Mouse (Mus musculus): Measurements from ENCODE around the gene Arxes2. TPM values are rescaled to one million over a fixed set of nuclear protein-coding genes. Genes with fewer than 3 reads are reported as not detected.
A peak's percentile ranks its signal among the peaks of the same experiment; 100 is the strongest.
"Not testable (repeated sequence)": the region's sequence is repeated elsewhere in the genome, so short reads cannot be mapped to it uniquely, and the experiment has no call there.

Arxes2 gene
- 57.4 and 57.8 TPM in 2 replicates for polyA plus RNA-seq (2015; fragmentation: Nextera tagmentation; extraction: Ambion mirVana)

DNA sequence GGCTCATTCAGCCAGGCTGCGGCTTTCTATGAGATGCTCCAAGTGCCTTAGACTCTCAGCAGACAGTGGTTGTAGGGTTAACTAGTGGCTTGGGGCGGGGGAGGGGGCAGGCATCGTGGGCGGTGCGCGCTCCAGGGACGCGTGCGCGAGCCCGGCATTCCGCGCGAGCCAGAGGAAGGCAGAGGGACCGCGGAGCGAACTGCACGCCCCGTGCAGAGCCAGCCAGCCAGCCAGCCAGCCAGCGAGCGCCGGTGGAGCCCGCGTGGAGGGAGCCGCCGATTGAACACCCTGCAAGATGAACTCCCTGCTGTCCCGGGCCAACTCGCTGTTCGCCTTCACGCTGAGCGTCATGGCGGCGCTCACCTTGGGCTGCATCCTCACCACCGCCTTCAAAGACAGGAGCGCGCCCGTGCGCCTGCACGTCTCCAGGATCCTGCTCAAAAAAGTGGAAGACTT is at the start of gene Arxes2:
Gene Arxes2, plus strand, starts transcription at position 161 of the 456 bp plus-strand sequence.
- H3K4me2 ChIP-seq = peak within 1 kb of the TSS; percentile 38
- ATAC-seq (ENCODE audit: borderline replicate concordance, extremely low read depth, low FRiP score, low TSS enrichment) = peak; percentile 92
- H3K9ac ChIP-seq, H3K27ac ChIP-seq, H3K27me3 ChIP-seq, H3K4me1 ChIP-seq, H3K36me3 ChIP-seq, H3K9me3 ChIP-seq: not testable (repeated sequence)
- H3K4me3 ChIP-seq = peak within 1 kb of the TSS; percentile 26
- 11% methylated on average over 5 of the region's 39 CpGs for WGBS

- Histone ChIP-seq H3K36me3 (no peaks in the 10 kb centered on the region), H3K4me3 (no peak overlapping the region), H3K9ac (no peak overlapping the region), H3K27ac (no peak overlapping the region), H3K27me3 (no peaks in the 10 kb centered on the region), H3K9me3 (no peaks in the 10 kb centered on the region), H3K4me1 (no peaks in the 10 kb centered on the region), H3K4me2 (no peak overlapping the region)
- 75% methylated on average over 1 of the region's 1 CpGs for WGBS
- ATAC-seq (ENCODE audit: borderline replicate concordance, extremely low read depth, low FRiP score, low TSS enrichment) = no peak
These were observed 44.8 kb upstream of the Arxes2 start for GRCm38 (mm10) chrX:135948699-135949437.

DNA sequence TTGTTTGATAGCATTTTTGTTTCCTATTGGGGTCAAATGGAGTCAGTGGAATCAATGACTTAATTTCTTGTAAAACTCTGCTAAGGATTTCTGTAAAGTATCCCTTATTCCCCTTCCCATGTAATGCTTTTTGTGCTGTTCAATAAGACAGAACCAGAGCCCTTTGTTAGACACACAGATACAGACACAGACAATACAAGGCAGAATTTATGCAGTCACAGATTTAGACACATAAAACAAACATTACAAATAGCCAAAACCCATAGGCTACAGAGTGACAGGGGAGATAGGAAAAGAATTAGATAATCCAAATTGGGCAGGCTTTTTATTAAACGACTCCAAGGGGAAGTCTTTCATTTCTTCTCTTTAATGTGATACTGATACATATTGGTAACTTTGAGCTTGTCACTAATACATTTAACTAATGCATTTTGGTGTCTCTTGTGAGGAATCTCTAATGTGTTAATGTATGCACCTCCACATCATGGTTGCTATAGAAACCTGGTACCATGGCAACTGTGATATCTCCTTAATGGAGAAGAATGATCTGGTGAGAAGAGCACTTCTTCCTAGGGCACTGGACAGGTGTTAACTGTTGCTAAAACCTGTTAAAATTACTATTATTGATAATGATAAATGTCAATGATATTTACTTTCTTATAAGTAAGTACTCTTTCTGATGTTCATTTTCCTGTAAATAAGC is 36.5 kb upstream of the Arxes2 start:
- H3K27me3 ChIP-seq = no peaks in the 10 kb centered on the region
- ATAC-seq (ENCODE audit: borderline replicate concordance, extremely low read depth, low FRiP score, low TSS enrichment) = no peak
- H3K4me1 ChIP-seq = 0 out of 2 replicates have a peak, but pooled peaks cover 3% of the 10 kb centered on the region
- no peak overlapping the region for H3K4me2 ChIP-seq
- H3K9ac ChIP-seq = no peak overlapping the region
- H3K36me3 ChIP-seq = no peaks in the 10 kb centered on the region
- 79% methylated on average over 1 of the region's 1 CpGs for WGBS
- no peak overlapping the region for H3K27ac ChIP-seq
- H3K9me3 ChIP-seq = no peaks in the 10 kb centered on the region
- no peak overlapping the region for H3K4me3 ChIP-seq

GRCm38 (mm10) chrX:135957691-135958081 is 35.9 kb upstream of the Arxes2 start:
- no peak overlapping the region for H3K4me3 ChIP-seq
- H3K4me2 ChIP-seq = no peak overlapping the region
- ATAC-seq (ENCODE audit: borderline replicate concordance, extremely low read depth, low FRiP score, low TSS enrichment) = no peak
- H3K27ac ChIP-seq = no peak overlapping the region
- 78% methylated on average over 2 of the region's 2 CpGs for WGBS
- no peaks in the 10 kb centered on the region for H3K9me3 ChIP-seq
- H3K27me3 ChIP-seq = no peaks in the 10 kb centered on the region
- H3K9ac ChIP-seq = no peak overlapping the region
- H3K4me1 ChIP-seq = 0 out of 2 replicates have a peak, but pooled peaks cover 3% of the 10 kb centered on the region
- H3K36me3 ChIP-seq = no peaks in the 10 kb centered on the region

DNA sequence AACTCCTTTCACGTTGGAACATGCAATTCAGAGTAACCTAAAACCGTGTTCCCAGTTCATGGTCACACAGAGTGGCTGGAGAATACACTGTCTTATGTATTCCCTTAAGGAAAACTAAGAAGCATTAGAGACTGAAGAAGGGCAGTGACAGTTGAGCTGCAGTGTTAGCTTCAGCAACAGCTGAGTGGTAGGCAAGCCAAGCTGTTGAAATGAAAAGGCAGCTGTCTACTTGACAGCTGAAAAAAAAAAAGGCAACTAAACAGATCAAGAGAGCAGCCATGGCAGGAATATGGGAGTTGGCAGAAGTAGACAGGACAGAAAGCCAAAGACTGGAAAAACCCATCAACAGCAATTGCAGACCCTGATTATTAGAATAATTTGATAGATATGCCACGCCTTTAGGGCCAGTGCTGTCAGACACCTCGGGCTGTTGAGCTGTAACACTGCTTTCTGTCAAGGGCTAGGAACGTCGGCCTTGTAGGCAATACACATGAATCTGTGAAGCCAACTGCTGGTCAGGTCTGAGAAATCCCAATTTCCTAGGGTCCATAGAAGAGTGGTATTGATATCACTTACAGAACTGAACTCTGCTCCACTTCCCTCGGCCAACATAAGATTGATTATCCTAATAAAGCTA is 34.9 kb upstream of the Arxes2 start:
- Histone ChIP-seq H3K27ac (no peak overlapping the region), H3K4me2 (no peak overlapping the region), H3K9ac (no peak overlapping the region), H3K4me1 (0 out of 2 replicates have a peak, but pooled peaks cover 3% of the 10 kb centered on the region), H3K9me3 (no peaks in the 10 kb centered on the region), H3K4me3 (no peak overlapping the region), H3K27me3 (no peaks in the 10 kb centered on the region), H3K36me3 (no peaks in the 10 kb centered on the region)
- WGBS = 61% methylated on average over 7 of the region's 7 CpGs
- peak; percentile 57 for ATAC-seq (ENCODE audit: borderline replicate concordance, extremely low read depth, low FRiP score, low TSS enrichment)

- no peak overlapping the region for H3K4me2 ChIP-seq
- no peak overlapping the region for H3K4me3 ChIP-seq
- 0 out of 2 replicates have a peak, but pooled peaks cover 3% of the 10 kb centered on the region for H3K4me1 ChIP-seq
- no peak for ATAC-seq (ENCODE audit: borderline replicate concordance, extremely low read depth, low FRiP score, low TSS enrichment)
- H3K36me3 ChIP-seq = no peaks in the 10 kb centered on the region
- no peaks in the 10 kb centered on the region for H3K27me3 ChIP-seq
- H3K9ac ChIP-seq = no peak overlapping the region
- no peaks in the 10 kb centered on the region for H3K9me3 ChIP-seq
- WGBS = 45% methylated on average over 4 of the region's 4 CpGs
- H3K27ac ChIP-seq = no peak overlapping the region
These were observed 34.1 kb upstream of the Arxes2 start for GRCm38 (mm10) chrX:135959536-135959935.

GRCm38 (mm10) chrX:135962342-135962741 is 31.3 kb upstream of the Arxes2 start:
- H3K27me3 ChIP-seq = no peaks in the 10 kb centered on the region
- H3K4me3 ChIP-seq = no peak overlapping the region
- no peak overlapping the region for H3K27ac ChIP-seq

DNA sequence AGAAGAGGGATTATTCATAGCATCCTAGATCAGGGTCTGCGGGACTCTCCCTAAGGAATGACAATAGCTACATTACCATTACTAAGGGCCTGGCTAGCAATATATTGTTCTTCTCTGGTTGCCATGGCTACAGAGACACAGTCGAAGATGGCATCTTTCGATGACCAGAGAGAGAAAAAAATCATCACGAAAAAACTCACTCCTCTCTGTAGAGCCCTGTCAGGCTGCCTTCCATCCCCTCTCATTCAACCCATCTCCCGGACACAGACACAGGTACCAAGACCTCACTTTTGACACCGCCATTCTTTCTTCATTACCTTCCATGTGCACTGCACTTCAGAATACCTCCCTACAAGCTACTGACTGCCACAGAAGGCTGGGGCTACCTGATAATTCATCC is 30.5 kb upstream of the Arxes2 start:
- 57% methylated on average over 6 of the region's 6 CpGs for WGBS
- Histone ChIP-seq H3K9ac (no peak overlapping the region), H3K4me1 (0 out of 2 replicates have a peak, but pooled peaks cover 3% of the 10 kb centered on the region), H3K27ac (no peak overlapping the region), H3K36me3 (no peaks in the 10 kb centered on the region), H3K4me2 (no peak overlapping the region), H3K9me3 (no peaks in the 10 kb centered on the region), H3K27me3 (no peaks in the 10 kb centered on the region), H3K4me3 (no peak overlapping the region)
- no peak for ATAC-seq (ENCODE audit: borderline replicate concordance, extremely low read depth, low FRiP score, low TSS enrichment)

More at GRCm38 (mm10) chrX:135962342-135962741, 31.3 kb upstream of the Arxes2 start:
- ATAC-seq (ENCODE audit: borderline replicate concordance, extremely low read depth, low FRiP score, low TSS enrichment) = no peak
- Histone ChIP-seq H3K4me1 (0 out of 2 replicates have a peak, but pooled peaks cover 3% of the 10 kb centered on the region), H3K4me2 (no peak overlapping the region), H3K9ac (no peak overlapping the region), H3K36me3 (no peaks in the 10 kb centered on the region), H3K9me3 (no peaks in the 10 kb centered on the region)
- 64% methylated on average over 2 of the region's 2 CpGs for WGBS

DNA sequence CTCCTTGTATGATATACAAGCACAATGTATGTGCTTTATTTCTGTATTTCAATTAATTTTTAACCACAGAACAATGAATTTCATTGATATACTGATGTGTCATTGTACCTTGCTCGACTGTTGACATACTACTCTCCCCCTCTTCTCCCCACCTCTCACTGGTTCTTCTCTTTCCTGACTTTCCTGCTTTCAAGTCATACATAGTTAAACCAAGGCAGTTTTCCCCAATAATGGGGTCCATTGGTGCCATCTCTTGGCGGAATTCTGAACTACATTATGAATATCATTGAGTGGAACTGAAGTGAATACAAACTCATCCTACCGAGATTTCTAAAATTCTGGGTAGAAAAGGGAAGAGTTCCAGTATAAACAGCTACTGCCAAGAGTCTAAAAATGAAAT is 30.0 kb upstream of the Arxes2 start:
- WGBS = 8% methylated on average over 3 of the region's 3 CpGs
- ATAC-seq (ENCODE audit: borderline replicate concordance, extremely low read depth, low FRiP score, low TSS enrichment) = no peak
- Histone ChIP-seq H3K9me3 (no peaks in the 10 kb centered on the region), H3K4me3 (no peak overlapping the region), H3K9ac (no peak overlapping the region), H3K36me3 (no peaks in the 10 kb centered on the region), H3K27ac (no peak overlapping the region), H3K4me2 (no peak overlapping the region), H3K27me3 (no peaks in the 10 kb centered on the region), H3K4me1 (0 out of 2 replicates have a peak, but pooled peaks cover 3% of the 10 kb centered on the region)

GRCm38 (mm10) chrX:135973597-135974423 is 19.8 kb upstream of the Arxes2 start:
- H3K36me3 ChIP-seq = no peaks in the 10 kb centered on the region
- no peak overlapping the region for H3K9ac ChIP-seq
- no peak overlapping the region for H3K4me3 ChIP-seq
- WGBS = 63% methylated on average over 10 of the region's 10 CpGs
- no peak overlapping the region for H3K4me2 ChIP-seq
- no peak overlapping the region for H3K27ac ChIP-seq
- no peaks in the 10 kb centered on the region for H3K4me1 ChIP-seq
- no peaks in the 10 kb centered on the region for H3K9me3 ChIP-seq
- no peak for ATAC-seq (ENCODE audit: borderline replicate concordance, extremely low read depth, low FRiP score, low TSS enrichment)
- no peaks in the 10 kb centered on the region for H3K27me3 ChIP-seq

Data from lung, embryonic 15.5 days (tissue).